Mouse (Mus musculus) cerebellum, adult 18-20 months (tissue): ENCODE measurements around the gene Bivm.

ENCODE experiments used
- DNase-seq, 2 experiments: peaks; one replicate each; pipeline ENCODE4 v3.0.0; 2021

The Bivm gene

GRCm38 (mm10) chr1:44118239-44119054 lies at the start of gene Bivm, which contains the start of gene Kdelc1:
TSS of gene Bivm (plus strand) at chr1:44118957.
TSS of gene Kdelc1 (minus strand) at chr1:44118808.
- peak; percentile 85 to 94 for DNase-seq

DNA sequence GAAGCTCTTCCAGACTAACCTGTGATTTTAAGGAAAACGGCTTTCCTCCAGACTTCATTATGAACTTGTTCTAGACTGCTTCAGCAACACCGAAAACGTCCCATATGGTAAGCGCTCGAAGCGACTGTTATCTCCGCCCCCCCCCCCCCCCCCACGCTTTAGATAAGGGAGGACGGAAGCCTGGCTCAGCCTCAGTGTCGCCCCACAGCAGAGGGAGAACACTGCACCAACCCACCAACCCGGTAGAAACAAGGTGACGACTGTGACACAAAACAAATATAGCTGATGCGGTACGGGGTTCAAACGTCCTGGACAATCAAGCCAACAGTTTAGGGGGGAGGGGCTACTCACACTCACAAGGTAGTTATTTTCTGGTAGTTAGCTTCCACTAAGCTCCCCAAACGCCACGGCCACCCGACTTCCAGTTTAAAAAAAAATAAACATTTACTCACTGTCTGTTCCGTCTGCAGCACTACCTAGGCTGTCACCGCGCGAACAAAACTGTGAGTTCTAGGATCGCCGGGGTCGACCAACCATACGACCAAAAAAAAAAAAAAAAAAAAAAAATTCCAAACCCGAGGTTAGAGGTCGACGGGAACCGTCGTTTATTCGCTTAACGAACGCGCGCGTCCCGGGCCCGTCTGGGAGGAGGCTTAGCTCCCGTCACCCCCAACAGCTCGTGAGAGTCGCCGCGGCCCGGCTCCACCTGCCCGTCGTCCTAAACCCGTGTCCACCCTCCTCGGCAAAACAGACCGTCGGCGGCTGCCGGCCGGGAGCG lies 17.1 kb upstream of the Bivm start:
- DNase-seq, result peak; percentile 24 to 40

DNA sequence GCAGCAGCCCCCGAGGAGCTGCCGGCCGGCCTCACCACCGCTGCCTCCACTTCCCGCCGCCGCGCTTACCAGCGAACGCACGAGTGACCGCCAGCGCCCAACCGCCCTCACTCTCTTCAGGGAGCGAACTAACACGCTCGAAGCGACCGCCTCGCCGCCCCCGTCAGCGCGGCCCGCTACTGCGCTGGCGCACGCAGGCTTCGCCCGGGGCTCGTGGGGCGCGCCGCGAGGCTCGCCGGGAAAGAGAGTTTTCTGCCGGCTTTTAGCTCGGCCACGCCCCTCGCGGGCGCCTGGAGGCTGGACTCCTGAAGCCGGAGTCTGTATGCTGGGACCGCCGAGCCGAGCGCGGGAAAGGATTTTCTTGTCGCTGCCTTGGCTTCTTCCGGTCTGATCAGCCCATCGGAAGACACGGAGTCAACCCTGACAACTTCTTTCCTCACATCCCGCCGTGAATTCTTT lies 16.5 kb upstream of the Bivm start, which contains the start of gene Tex30:
Gene Tex30 (minus strand): TSS at position 183 of the 459 bp plus-strand sequence.
- DNase-seq, result peak; percentile 95

- DNase-seq, result peak in 1 of 2 experiments; percentile 15
These were observed 15.8 kb upstream of the Bivm start for GRCm38 (mm10) chr1:44102939-44103338.

DNA sequence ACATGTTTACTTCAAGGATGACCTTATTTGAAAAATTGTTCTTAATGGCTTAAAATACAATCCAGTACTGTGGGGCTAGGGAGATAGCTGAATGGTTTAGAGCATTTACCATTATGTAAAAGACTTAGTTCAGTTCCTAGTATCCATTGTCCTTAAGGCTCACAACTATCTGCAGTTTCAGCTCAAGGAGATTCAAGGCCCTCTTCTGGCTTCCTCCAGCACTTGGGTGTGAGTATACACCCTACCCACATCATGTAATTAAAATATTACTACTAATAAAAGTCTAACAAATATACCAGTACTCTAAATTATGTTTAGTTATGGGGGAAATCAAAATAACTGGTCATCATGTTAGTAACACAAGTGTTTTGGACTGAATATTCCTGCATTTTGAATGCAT lies 1.2 kb upstream of the Bivm start:
- DNase-seq, result no peak

- peak; percentile 84 to 87 for DNase-seq
These were observed 680 bp downstream of the Bivm start for GRCm38 (mm10) chr1:44119201-44120073.

- no peak for DNase-seq
These were observed 1.3 kb downstream of the Bivm start for GRCm38 (mm10) chr1:44120074-44120406.

DNA sequence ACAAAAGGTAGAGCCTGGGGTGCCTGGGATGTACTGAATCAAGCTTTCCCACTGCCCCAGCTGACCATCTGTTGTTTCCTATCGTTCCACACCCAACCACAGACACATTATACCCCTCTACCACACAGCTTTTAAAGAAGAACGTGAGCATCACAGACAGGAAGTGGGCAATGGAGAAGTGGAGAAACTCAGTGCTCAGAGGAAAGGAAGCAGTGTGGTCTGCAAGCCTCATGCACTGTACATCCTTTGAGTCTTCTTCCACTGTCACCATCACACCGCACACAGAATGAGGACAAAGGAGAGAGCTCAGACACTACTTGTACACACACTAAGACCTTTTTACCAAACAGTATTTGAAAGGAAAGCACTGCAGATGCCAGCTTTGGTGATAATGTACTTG lies 3.5 kb downstream of the Bivm start:
- DNase-seq, result no peak

- no peak for DNase-seq
These were observed 6.8 kb downstream of the Bivm start for GRCm38 (mm10) chr1:44125590-44125989.

DNA sequence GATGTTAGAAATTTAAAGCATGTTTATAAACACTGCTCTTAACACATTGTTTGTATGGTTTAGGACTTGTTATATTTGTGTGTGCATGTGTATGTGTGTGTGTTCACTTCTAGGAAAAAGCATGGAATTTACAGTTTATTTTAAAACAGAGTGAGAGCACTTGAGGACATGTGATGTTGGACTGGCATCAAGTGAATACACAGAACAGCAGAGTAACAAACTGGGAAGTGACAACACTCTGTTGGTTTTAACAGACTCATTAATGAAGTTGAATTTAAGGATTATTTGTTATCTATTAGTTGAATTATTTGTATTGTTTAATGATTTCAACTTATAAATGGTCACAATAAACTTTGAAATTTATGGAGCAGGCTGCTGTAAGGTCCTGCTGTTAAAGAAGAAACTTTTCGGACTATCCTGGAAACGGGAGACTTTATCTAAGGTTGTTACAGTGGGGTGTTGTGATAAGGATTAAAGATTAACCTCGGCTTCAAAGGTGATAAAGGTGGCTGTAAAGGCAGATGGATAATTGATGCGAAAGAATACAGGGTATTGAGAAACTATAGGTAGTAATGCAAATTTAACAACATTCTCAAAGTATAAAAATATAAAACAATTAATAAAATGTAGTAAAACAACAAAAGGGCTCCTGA lies 11.3 kb downstream of the Bivm start:
- DNase-seq, result no peak

DNA sequence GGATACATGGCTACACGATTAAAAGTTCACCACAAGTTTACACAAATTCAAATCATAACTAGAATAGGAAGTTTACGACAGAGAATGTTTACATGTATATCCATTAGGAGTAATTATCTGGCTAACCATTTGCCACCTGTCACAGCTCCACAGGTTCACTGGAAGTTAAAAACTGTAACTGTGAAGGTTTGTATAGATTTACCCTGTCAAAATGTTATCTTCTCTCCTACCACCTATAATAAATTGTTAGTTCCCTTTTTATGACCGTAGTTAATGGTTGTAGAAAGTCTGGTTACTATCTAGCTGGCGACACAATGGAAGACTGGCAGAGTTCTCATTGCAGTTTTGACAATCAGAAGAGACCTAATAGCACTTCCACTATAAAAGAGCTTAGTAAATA lies 21.5 kb downstream of the Bivm start:
- no peak for DNase-seq

DNA sequence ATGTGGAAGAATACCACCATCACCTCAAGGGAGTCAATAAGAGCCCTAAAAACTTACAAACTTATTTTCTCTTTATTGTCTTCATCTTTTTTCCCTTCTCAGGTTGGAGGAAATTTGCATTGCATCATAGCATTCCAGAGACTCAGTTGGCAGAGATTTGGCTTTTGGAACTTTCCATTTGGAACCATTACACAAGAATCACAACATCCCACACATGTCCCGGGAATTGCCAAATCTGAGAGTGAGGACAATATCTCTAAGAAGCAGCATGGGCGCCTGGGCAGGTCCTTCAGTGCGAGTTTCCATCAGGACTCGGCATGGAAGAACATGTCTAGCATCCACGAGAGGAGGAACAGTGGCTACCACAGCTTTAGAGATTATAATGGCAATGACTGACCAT lies 24.0 kb downstream of the Bivm start:
- DNase-seq, result no peak

DNA sequence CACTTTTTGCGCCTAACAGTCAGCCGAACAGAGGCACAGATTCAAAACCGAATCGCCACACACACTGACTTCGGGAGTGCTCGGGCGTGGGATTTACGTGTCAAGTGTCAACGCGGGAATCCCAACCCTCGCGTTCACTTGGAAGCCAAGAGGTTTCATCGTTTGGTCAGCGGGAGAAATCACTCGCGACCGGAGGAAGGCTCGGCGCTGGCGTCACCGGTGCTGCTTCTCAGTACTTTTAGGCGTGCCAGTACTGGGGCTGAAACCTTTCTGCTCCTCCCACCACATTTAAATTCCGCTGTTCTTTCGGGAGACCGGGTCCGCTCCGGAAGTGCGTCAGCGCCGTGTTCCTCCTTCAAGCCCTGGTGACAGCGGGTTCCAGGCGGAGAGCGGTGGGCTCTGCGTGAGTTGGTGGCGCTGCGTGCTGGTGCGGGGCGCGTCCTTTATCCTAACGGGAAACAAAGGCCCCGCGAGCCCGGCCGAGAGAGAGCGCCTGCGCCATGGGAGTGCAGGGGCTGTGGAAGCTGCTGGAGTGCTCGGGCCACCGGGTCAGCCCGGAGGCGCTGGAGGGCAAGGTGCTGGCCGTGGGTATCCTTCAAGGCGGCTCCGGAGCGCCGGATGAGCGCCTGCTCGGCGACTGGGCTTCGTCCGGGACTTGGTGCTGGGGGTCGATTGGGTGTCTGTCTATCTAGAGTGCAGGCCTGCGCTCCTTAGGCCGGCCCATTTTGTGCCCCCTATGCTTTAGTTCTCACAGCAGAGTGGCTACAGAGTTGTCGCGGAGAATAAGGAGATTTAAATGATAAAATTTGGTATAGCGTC lies 29.0 kb downstream of the Bivm start, which contains the start of gene Ercc5:
Gene Ercc5 (plus strand): TSS at position 182 of the 819 bp plus-strand sequence.
- peak; percentile 85 to 86 for DNase-seq

DNA sequence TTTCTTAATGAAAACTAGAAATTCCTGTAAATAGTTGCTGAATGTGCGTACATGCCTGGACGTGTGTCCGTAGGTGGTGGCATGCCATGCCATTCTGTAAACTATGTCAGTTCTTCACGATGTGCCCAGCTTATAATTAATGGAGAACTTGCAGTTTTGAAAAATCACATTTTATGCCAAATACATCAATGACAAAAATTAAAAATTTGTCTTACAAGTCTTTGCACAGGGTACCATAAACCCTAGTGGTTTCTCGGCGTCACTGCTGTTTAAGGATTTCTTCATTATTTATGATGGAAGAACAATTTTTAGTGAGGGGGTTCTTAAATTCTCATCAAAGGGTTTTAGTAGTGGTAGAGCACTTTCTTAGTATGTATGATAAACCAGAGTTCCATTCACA lies 29.9 kb downstream of the Bivm start:
- DNase-seq, result no peak

GRCm38 (mm10) chr1:44155287-44155686 lies 36.5 kb downstream of the Bivm start:
- DNase-seq, result peak in 1 of 2 experiments; percentile 10

- no peak for DNase-seq
These were observed 39.6 kb downstream of the Bivm start for GRCm38 (mm10) chr1:44158317-44158716.

DNA sequence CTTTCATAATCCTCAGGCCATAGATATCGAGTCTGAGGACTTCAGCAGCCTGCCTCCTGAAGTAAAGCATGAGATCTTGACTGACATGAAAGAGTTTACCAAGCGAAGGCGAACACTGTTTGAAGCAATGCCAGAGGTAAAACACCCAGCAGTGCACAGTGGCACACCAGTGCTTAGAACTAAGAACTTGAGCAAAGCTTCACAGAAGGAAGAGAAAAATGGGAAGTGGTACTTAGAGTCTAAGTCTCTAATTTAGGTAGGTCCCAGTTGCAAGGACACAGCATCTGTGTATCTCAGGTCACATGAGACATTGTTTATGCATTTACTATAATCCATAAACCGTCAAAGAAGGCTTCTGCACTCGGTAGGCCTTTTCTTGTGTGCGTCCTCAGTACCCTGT lies 43.1 kb downstream of the Bivm start:
- no peak for DNase-seq

GRCm38 (mm10) chr1:44162389-44162788 lies 43.6 kb downstream of the Bivm start:
- DNase-seq, result no peak

DNA sequence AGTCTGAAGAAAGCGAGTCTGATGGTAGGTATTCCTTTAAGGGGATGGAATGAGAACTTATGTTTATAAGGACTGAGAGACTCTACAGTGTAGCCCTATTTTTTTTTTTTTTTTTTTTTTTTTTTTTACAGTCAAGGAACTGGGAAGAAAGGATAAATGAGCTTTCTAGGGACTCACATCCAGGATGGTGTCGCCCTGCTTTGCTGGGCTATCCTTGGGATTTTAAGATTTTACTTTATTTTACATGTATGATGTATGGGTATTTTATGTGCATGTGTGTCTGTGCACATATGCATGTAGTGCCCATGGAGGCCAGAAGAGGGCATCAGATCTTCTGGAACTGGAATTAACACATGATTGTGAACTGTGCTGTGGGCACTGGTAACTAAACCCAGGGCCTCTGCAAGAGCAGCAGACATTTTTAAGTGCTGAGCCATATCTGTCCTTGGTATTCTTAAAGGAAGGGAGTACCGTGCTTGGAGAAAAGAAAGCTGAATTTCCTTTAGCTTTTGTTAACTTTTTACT lies 49.2 kb downstream of the Bivm start:
- DNase-seq, result no peak

- no peak for DNase-seq
These were observed 53.9 kb downstream of the Bivm start for GRCm38 (mm10) chr1:44172656-44173055.

GRCm38 (mm10) chr1:44173903-44174302 lies 55.1 kb downstream of the Bivm start:
- no peak for DNase-seq
